Mouse (Mus musculus): Measurements from ENCODE around the gene Stk39. TPM values are rescaled to one million over a fixed set of nuclear protein-coding genes. Genes with fewer than 3 reads are reported as not detected.

Gene Stk39
- total RNA-seq, 2 experiments from 2014 or later, result 77.5 to 80.1 TPM

- no peak for DNase-seq (ENCODE audit: low spot score in 2 of 2)
- intact Hi-C loops (cut with DNase I), result no loop called here
Measured at GRCm38 (mm10) chr2:68464456-68464855, 7.6 kb downstream of the Stk39 start.

GRCm38 (mm10) chr2:68463801-68464200 lies 8.3 kb downstream of the Stk39 start:
- intact Hi-C loops (cut with DNase I), result no loop called here
- DNase-seq (ENCODE audit: low spot score in 2 of 2), result no peak

DNA sequence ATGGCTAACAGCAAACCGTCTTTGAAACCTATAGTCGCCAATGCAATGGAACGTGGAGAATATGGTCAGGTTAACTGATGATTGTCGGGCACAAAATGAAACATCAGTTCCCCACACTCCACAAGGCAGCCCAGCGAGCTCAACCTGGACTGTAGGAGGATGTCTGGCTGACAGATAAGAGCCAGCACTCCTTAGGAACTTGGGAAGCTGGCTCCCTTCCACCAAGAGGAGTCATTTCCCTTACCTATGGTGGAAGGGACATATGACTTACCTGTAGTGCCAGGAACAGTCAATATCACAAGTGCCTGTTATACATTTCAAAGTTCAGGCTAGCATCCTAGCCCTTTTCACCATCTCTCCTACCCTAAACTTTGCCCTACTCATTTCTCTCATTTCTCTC lies 14.0 kb downstream of the Stk39 start:
- no peak for DNase-seq (ENCODE audit: low spot score in 2 of 2)
- intact Hi-C loops (cut with DNase I), result no loop called here

GRCm38 (mm10) chr2:68457455-68458032 lies 14.5 kb downstream of the Stk39 start:
- DNase-seq (ENCODE audit: low spot score in 2 of 2), result no peak
- intact Hi-C loops (cut with DNase I), result no loop called here

GRCm38 (mm10) chr2:68456899-68457298 lies 15.2 kb downstream of the Stk39 start:
- no peak for DNase-seq (ENCODE audit: low spot score in 2 of 2)
- intact Hi-C loops (cut with DNase I), result no loop called here

GRCm38 (mm10) chr2:68452379-68452778 lies 19.7 kb downstream of the Stk39 start:
- intact Hi-C loops (cut with DNase I), result no loop called here
- DNase-seq (ENCODE audit: low spot score in 2 of 2), result no peak

DNA sequence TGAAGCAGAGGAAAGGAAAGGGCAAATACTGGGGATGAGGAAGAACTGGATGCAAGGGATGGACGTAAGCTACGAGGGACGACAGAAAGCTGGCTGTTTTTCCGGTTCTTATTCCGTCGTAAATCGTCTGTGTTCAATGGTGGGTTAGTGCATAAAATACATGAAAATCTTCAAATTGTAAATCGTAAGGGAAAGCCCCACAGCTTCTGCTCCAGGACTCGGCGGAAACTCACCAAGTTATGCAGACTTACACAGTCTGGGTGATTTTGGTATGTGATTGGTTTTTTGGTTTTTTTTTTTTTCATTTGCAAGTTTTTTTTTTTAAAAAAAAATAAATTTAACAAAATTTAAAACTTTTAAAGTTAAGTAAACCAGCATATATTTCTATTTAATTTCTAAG lies 24.0 kb downstream of the Stk39 start:
- intact Hi-C loops (cut with DNase I), result no loop called here
- no peak for DNase-seq (ENCODE audit: low spot score in 2 of 2)

DNA sequence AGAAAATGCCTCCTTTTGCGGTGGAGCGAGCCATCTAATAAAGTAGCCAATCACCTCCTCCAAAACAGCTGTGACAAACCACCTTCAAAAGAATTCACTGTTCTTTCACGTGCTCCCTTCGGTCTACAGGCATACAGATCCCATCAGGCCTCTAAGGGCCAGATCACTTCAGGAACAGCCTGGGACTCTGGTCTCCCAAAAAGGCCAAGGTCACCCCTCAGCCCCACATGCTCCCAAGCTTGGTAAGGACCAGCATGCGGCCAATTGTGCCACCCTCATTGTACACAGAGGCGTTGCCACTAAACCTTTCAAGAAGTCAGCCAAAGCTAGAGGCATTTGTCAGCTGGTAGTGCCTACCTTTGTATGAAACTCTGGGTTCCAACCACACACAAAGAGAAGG lies 28.9 kb downstream of the Stk39 start:
- DNase-seq (ENCODE audit: low spot score in 2 of 2), result no peak
- intact Hi-C loops (cut with DNase I), result no loop called here

DNA sequence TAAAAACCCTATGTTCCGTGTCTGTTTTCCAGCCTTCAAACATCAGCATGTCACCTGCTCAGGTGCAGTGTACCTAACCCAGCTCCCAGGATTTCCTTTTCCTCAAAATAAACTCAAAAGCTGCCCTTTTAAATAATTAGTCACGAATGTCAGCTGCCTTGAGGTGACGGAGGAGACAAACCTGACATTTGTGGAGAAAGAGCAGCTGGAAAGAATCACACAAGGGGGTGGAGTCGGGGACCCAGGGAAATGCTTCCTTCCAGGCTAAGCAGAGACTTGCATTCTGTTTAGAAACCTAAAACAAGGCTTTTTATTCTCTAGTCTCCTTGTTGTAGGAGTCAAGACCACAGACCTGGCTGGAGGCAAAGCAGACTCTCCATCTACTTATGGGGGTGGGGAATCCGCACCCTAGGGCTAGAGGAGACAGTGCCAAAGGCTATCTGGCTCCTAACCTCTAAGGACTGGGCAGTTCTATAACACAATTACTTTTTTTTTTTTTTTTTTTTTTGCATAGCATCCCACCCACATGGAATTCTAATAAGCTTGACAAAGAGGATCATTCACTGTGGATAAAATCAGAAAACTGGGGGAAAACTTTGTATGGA lies 29.9 kb downstream of the Stk39 start:
- intact Hi-C loops (cut with DNase I), result no loop called here
- no peak for DNase-seq (ENCODE audit: low spot score in 2 of 2)

DNA sequence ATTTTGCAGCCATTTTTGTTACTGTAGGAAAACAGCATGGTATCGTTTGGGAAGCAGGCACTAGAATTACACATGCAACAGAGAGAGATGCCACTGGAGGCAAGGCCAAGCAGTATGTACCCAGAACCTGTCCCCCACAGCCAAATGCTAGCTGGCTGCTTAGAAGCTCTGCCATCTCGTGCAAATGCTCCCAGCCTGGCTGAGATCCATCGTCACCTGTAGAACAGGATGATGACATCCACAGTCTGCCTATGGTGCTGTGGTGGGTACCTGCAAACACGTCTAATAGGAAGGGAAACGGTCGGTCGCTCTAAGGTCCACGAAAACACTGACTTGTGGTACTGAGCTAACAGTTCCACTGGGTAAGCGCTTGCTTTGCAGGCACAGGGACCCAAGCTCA lies 32.5 kb downstream of the Stk39 start:
- intact Hi-C loops (cut with DNase I), result no loop called here
- DNase-seq (ENCODE audit: low spot score in 2 of 2), result no peak

GRCm38 (mm10) chr2:68437920-68438319 lies 34.1 kb downstream of the Stk39 start:
- intact Hi-C loops (cut with DNase I), result no loop called here

DNA sequence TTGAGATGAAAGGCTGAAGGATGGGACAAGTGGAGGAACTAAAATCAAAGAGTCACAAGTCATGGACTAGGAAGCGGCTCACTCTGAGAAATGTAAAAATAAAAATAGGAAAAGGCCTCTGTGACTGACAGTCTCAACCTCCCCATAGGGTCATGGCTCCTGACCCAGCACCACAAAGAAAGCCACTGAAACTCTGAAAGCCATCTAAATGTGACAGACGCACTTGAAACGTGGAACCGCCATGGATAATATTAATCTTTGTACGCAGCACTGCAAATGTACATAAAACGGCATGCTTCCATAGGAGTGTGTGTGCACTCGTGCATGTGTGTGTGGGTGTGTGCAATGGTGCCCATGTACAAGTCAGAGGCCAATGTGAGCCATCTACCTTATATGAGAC lies 34.9 kb downstream of the Stk39 start:
- DNase-seq (ENCODE audit: low spot score in 2 of 2), result no peak
- intact Hi-C loops (cut with DNase I), result no loop called here

More at GRCm38 (mm10) chr2:68437920-68438319, 34.1 kb downstream of the Stk39 start:
- DNase-seq (ENCODE audit: low spot score in 2 of 2), result no peak

DNA sequence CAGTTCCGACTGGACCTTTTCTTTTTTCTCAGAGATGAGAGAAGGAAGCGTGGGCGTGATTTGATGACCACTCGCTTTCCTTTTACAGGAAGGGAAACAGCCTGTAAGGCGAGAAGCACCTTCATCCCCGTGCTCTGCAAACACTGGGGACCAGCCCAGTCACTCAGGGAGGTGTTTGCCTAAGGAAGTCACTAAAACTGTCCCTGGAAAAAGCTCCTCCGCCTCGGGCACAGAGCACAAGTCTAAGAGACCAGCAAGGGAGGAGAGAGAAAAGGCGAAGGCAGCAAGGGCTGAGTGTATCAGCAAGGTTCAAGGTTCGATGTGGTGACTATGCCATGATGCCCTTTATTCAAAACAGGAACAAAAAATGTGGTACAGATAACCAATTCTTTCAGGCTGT lies 35.8 kb downstream of the Stk39 start:
- no peak for DNase-seq (ENCODE audit: low spot score in 2 of 2)
- intact Hi-C loops (cut with DNase I), result no loop called here

GRCm38 (mm10) chr2:68435494-68436255 lies 36.4 kb downstream of the Stk39 start:
- intact Hi-C loops (cut with DNase I), result no loop called here
- DNase-seq (ENCODE audit: low spot score in 2 of 2), result no peak

- no peak for DNase-seq (ENCODE audit: low spot score in 2 of 2)
- intact Hi-C loops (cut with DNase I), result no loop called here
Measured at GRCm38 (mm10) chr2:68434997-68435396, 37.1 kb downstream of the Stk39 start.

DNA sequence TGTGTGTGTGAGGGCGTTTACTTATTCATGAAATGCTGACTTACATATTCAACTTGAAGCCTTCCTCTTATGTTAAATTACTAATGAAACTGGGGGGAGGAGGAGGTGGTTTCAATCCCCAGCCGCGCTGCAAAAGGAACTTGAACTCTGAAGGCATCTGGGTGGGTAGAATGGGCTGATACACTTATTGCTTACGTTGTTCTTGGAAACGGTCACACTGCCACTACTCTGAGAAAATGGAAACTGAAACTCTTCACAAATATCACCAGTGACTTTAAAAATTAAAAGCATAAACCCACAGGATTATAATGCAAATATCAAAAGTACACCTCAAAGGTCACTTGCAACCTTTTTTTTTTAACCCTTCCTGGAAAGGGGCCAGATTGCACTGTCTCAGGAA lies 37.5 kb downstream of the Stk39 start:
- no peak for DNase-seq (ENCODE audit: low spot score in 2 of 2)
- intact Hi-C loops (cut with DNase I), result no loop called here

- no peak for DNase-seq (ENCODE audit: low spot score in 2 of 2)
- intact Hi-C loops (cut with DNase I), result no loop called here
Measured at GRCm38 (mm10) chr2:68433736-68434312, 38.2 kb downstream of the Stk39 start.

GRCm38 (mm10) chr2:68432834-68433233 lies 39.2 kb downstream of the Stk39 start:
- DNase-seq (ENCODE audit: low spot score in 2 of 2), result no peak
- intact Hi-C loops (cut with DNase I), result no loop called here

GRCm38 (mm10) chr2:68431024-68431962 lies 40.8 kb downstream of the Stk39 start:
- intact Hi-C loops (cut with DNase I), result no loop called here
- no peak for DNase-seq (ENCODE audit: low spot score in 2 of 2)

- intact Hi-C loops (cut with DNase I), result no loop called here
- DNase-seq (ENCODE audit: low spot score in 2 of 2), result no peak
Measured at GRCm38 (mm10) chr2:68430493-68430892, 41.6 kb downstream of the Stk39 start.
